Mouse (Mus musculus): ENCODE data around the gene Ly75. TPM values are rescaled to one million over a fixed set of nuclear protein-coding genes. Genes with fewer than 3 reads are reported as not detected.

The Ly75 gene
- total RNA-seq, 2 experiments from 2014 or later: 0.47 to 0.71 TPM

DNA sequence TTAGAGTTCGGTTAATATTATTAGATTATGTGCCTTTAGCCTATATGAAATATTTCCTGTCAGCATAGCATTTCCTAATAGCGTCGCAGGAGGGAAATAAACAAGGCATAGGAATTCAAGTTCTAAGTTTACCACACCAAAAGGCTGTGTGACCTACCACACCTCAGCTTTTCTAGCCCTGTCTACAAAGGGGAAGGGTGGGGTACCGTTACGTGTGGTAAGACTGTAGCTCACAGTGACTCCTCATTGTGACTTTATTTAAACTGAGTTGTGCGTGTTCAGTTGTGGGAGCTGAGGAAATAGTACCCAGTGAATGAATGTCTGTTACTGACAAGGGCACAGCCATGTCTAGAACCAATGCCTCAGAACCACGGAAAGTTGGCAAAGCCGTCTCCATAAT, 8.0 kb downstream of the Ly75 start:
- DNase-seq (ENCODE audit: low spot score in 2 of 2): no peak

DNA sequence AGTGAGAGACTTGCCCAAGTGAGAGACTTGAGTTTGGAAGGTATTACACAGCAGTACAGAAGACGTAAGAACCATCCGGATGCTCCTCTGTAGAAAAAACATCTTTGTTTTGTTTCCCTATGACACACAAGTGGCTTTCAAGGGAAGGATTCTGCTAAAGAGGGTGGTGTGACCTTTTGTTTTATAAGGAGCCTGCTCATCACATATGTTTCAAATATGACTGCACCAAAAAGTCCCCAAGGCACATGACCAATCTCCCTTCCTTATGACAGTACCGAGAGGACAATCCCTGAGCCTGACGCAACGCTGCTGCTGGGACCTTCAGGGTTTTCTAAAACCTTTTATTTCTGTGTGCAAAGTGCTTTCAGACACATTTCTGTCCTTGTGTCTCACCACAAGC, 12.9 kb downstream of the Ly75 start:
- DNase-seq (ENCODE audit: low spot score in 2 of 2): no peak

DNA sequence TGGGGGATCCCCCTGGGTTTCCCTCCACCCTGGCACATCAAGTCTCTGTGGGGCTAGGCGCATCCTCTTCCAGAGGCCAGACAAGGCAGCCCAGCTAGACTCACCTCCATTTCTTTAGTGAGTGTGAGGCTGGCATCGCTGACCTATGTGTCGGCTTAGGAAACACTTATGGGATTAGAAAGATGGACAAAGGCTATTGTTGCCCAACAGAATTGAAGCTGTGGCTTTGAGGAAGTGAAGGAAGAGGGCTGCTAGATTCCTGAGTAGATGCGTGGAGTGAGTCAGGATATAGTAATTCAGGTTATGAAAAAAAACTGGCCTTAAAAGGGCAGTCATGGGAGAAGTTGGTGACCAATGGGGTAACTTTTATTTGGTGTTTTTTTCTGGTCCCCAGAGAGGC, 13.6 kb downstream of the Ly75 start:
- DNase-seq (ENCODE audit: low spot score in 2 of 2): no peak

DNA sequence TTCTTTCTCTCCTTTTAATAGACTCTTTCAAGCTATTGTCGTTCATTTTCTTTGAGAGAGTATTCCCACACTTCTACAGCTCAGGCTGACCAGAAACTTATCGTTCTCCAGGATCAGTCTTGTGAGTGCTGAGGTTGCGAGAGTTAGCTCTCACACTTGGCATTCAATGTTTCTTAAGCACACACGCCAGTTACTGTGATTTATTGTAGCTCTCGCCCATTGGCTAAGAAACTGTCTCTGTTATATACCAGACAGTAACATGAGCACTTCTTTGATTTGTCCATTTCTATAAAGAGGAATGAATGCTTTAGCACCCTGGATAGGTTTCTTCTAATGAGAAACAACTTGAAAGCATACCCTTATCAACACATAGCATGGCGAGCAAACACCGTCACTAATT, 15.2 kb downstream of the Ly75 start:
- DNase-seq (ENCODE audit: low spot score in 2 of 2): no peak

DNA sequence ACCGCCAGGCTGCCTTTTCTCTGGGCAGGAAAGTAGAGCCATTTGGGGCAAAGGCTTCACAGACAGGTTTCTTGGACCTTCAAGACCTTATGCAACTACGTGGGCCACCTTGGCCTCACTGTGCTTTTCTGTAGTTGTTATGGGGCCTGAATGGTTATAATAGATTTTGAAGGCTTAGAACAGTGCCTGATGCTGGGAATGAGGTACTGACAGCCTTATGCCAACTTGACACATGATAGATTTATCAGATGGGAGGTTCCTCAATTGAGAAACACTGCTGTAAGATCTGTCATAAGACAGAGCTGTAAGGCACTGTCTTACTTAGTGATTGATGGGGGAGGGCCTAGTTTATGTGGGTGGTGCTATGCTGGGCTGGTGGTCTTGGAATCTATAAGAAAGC, 15.9 kb downstream of the Ly75 start:
- no peak for DNase-seq (ENCODE audit: low spot score in 2 of 2)

DNA sequence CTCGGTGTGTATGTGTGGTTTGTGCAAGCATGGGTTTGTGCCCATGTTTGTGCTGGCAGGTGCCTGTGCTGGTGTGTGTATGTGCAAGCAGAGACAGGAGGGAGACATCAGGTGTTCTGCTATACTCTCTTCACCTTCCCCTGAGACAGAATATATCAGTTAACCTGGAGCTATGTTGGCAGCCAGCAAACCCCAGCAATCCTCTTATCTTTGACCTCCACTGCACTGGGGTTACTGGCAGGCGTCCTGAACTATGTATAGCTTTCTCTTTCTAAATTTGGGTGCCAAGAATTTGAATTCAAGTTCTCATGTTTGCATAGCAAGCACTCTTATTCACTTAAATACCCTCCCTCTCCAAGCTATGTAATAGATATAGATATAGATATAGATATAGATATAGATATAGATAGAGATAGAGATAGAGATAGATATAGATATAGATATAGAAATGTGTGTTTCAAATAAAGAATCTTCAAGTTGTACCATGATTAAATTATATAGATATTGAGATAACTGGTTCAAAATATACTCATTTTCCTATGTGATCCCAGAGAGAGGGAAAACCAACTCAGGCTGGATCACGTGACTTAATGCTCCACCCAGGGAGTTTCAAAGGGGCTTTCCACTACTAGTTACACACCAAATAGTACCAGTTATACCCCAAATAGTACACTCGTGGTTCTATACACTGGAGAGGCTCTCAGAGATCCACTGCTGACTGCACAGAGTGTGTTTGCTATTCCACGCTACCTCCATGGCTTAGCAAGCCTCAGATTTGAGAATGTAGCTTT, 17.1 kb downstream of the Ly75 start:
- DNase-seq (ENCODE audit: low spot score in 2 of 2): no peak

DNA sequence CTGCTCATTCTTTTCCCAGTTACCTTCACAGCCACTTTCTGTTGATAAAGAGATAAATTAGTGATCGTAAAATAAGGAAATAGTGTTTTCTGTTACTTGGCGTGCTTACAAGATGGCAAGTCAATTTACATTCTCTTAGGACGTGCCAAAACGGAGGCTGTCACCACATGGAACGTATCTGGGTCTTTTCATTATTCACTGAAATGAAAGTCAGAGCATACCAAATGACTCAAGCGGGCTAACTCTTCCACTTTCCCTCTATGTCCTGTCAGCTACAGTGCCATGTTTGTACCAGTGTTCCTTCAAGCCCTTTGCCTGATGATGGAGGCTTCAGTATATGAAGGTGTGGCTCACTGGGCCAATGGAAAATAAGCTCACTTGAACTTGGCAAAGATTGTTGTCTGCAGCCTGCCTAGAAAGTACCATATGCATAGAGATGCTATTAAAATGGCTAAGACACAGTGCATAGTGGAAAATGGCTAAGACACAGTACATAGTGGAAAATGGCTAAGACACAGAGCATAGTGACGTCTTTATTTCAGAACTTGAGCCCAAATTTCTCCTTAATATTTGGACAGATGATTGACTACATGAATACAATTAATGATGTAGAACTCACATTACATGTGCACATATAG, 17.8 kb downstream of the Ly75 start:
- DNase-seq (ENCODE audit: low spot score in 2 of 2): peak; percentile 2 to 43

DNA sequence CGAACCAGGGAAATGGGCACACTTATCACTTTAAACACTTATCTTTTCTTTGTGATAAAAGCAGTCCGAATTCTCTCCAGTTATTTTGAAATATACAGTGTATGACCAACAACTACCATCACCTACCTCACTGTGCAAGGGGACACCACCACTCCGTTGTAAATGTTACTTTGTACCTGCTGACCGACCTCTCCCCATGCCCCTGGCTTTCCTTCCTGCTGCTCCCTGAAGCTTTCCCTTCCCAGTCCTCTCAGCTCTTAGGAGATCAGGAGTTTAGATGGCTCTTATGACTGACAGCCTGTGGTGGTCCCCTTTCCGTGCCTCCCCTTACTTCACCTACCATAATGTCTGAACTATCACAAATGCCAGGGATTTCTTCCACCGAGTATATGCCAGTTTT, 21.0 kb downstream of the Ly75 start:
- DNase-seq (ENCODE audit: low spot score in 2 of 2): no peak

DNA sequence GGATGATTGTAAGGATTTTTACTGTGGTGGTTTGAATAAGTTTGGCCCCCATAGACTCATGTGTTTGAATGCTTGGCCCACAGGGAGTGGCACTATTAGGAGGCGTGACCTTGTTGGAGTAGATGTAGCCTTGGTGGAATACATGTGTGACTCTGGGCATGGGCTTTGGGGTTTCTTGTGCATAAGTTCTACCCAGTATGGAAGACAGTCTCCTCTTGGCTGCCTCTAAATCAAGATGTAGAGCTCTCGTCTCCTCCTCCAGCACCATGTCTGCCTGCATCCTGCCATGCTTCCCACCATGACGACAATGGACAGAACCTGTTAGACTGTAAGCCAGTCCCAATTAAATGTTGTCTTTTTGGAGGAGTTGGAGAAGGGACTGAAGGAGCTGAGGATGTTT, 23.3 kb downstream of the Ly75 start:
- DNase-seq (ENCODE audit: low spot score in 2 of 2): no peak

DNA sequence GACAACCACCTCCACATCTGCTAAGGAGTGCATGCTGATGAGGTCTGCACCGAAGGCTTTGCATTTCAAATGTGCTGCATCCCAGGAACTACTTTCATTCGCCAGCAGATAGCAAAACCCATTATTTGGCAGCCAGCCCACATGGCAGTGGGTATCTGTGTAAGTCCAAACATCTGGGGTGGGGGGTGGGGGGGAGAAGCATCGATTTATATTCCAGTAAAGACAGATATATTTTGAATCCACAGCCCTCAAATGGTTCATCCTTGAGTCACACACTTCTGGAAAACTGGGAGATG, 27.8 kb downstream of the Ly75 start:
- DNase-seq (ENCODE audit: low spot score in 2 of 2): no peak

DNA sequence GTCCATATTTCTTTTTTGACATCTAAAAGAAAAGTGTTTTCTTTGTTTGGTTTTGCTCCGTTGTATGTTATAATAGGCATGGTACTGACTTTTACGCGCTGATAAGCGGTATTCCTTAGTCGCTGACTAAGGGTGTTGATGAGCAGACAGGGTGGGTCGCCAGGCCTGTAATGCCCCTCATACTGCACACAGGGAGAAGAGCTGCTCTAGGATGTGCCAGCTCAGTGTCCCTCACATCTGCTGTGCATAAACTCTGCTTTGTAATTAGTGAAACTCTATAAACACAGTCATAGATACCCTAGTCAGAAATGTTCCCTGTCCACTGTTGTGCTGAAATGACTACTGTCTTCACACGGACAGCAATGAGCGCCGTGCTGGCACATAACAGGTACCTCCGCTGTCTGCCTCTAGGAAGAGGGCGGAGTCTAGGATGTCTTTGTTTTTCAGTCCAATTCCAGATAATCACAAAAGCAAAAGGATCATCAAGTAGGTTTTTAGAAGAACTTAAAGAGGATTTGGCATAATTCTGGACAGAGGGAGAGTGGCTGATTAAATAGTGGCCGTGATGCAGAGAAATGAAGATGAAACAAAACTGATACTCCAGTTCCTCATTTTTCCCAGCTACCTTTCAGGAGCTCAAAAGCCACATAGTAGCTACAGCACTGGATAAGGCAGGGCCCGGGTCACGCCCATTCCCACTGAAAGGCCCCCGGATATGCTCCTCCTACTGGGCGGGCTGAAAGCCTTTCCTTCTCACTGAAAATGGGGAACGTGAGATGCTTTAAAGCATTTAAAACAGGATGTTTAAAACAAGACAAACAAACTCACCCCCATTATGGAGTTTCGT, 28.3 kb downstream of the Ly75 start:
- no peak for DNase-seq (ENCODE audit: low spot score in 2 of 2)

DNA sequence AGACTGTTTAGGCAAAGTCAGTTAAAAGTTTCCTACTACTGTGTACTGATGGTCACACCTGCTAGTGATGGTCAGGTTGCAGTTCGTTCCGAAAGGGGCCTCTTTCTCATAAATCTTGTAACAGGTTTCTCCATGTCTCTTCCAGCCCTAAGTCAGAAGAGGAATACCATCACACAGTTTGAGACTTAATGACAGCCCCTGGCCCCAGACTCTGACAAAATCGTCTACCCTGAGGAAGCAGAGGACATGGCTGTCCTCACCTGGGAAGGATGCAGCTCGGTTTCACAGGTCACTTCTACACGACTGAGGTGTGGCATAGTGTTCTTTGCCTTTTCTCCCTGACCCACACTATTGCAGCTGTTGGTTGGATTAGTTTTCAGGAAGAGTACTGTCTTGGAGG, 30.8 kb downstream of the Ly75 start:
- no peak for DNase-seq (ENCODE audit: low spot score in 2 of 2)

DNA sequence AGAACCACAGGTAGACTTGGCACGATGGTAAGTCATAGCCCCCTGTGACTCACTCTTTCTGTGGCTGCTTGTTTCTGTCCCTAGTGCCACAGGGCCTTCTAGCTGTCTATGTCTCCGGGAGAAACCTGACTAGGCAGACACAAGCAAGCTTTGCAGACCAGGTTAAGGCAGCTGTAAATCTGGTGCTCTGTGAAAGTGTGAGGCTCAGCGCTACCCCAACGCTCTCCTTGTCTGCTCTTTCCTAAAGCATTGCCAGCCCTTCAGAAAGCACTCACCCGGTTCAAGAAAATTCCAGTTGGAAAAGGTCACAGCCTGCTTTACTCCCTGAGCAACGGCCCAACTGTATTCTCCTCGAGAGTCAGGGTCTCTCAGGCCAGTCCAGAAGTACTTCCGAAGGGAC, 31.3 kb downstream of the Ly75 start:
- DNase-seq (ENCODE audit: low spot score in 2 of 2): no peak

DNA sequence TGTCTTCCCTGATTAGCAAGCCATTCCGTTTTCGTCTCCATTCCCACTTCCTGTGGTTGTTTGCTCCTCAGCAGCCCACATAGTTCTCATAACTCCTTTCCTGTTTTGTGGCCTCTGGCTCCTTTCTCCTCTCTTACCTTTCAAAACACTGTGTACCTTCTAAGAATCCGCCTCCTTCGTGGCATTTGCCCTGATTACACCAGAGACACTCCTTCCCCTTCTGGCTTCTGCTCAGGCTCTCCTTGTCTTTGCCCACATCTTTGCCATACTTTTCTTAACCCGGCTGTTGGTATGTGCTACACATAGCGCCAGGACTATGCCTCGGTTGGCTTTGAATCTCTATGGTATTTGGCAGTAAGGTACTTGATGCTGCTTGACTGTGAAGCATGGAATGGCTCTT, 35.2 kb downstream of the Ly75 start:
- no peak for DNase-seq (ENCODE audit: low spot score in 2 of 2)

DNA sequence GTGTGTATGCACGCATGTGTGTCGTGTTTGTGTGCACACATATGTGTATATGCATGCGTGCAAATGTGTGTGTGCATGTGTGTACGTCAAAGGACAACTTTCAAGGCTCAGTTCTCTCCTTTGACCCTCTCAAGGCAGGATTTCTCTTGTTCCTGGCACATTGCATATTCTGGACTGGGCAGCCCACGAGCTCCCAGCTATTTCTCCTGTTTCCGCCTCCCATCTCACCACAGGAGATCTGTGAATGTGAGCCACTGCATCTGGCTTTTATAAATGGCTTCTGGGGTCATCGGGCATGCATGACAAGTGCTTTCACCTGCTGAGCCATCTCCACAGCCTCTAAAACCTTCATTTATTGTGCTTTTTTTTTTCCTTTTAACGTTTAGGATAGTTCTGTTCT, 36.6 kb downstream of the Ly75 start:
- DNase-seq (ENCODE audit: low spot score in 2 of 2): no peak

DNA sequence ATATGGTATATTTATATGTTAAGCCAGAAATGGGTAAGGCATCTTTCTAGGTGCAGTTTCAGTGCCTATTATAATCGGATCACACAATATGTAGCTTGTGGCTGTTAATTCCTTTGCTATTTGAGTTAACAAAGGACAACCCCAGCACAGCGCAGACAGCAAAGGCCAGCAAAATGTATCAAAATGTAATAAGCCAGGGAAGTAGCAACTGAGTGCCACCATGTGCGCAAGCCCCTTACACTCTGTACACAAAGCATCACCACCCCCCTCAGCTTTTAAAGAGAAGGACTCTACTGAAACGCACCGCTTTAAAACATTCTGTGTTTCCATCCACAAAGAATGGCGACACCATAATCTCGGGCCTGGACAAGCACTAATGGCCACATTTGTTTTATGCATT, 37.4 kb downstream of the Ly75 start:
- DNase-seq (ENCODE audit: low spot score in 2 of 2): no peak

DNA sequence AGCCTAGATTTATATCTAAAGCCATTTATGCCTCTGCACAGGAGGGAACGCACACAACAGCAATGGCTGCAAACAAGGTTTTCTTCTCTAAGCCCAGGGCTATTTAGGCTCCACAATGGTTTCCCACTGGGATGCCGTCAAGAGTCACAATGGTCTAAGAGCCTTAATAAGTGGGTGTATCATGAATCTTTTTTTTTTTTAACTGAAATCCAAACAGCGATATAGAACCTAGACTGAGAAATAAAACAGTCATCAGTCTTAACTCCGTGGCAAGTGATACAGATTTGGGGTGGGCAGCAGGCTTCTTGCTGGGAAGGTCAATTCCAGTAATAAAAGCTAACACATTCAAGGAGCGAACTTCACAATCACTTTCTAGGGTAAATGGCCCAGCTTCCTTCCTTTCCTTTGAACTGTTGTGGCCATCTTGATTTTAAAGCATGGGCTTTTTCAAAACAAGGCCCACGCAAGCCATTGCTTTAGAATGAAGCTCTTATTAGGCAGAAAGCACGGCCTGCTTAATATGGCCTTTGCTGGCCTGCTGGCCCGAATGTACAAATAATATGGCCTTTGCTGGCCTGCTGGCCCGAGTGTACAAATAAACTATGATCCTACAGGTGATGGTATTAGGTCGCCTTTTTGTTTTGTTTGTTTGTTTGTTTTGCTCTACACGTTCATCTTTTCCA, 39.4 kb downstream of the Ly75 start:
- DNase-seq (ENCODE audit: low spot score in 2 of 2): no peak

DNA sequence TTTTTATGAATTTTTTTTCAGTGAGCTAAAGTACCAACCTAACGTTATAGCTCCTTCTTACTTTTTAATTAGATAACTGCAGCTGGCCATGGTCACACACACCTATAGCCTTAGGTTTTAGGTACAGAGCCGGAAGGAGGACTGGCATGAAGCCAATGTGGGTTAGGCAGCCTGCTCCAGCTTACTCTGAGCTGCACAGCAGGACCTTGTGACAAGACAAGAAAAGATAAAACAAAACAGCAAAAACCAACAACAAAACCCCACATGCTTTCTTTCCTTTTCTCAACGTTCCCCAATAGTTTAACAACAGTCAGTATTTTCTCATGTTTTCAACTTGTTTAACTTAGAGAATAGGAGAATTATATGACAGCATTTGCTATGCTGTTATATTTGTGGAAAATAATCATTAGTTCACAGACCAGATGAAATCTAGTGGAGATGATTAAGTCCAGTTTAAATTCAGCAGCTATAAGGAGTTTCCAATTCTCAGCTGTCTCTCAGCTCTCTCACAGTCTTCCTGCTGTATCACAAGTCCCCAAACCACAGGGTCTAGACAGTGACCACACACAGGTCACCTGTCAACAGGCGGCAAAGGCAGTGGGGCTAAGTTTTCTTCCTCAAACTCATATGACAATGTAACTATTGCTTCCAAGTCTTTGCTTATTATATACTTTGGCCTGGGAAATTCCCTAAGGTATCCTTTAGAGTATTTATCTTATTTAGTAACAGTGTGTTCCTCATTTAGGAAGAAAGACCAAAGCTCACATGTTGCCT, 40.8 kb downstream of the Ly75 start:
- no peak for DNase-seq (ENCODE audit: low spot score in 2 of 2)

DNA sequence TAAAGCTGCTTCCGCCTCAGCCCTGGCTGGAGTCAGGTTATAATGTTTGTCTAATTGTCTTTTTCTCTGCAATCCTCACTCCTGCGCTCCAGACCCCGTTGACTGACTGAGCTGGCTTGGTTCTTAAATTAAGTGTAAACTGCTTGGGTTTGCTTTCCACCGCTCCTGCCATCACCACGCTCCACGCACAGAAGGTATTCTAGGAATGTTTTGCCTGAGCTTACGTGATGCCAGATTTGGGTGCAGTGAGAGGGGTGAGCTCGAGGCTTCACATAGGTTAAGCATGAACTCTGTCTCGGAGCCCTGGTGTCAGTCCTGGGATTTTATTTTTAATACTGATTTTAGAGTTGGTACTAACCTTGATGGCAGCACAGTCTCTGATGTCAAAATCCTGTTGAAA, 45.2 kb downstream of the Ly75 start:
- DNase-seq (ENCODE audit: low spot score in 2 of 2): no peak

DNA sequence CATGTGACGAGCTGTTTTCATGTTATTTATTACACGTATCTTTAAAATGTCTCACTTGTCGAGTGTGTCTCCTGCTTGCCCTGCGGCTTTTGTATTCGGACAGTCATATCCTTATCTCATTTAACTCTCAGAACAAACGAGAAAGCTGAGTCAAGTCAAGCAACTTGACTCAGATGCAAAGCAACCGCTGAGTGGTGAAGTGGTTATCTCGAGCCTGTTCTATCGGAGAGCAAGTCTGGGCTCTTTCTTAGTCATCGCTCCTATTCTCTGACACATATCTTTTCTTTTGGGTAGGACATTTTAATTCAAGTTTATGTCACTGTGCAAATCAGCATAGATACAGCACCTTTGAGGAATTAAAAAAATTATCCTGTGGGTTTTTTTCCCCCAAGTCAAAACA, 54.5 kb downstream of the Ly75 start:
- no peak for DNase-seq (ENCODE audit: low spot score in 2 of 2)

DNA sequence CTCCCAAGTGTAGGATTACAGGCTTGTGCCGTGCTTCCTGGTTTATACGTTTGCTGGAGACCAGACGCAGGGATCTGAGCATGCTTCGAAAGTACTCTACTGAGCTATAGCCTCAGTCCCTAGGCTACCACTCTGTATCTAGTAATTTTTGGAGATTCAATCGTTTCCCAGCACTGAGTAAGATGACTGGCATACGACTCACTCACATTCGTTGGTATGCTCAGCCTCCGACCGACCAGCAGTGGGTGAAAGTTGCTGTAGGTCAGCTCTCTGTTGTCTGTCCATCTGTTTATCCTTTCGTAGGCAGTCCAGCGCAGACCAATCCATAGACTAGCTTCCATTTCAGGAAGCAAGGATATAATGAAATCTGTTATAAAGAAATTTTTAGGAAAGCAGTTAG, 55.5 kb downstream of the Ly75 start:
- no peak for DNase-seq (ENCODE audit: low spot score in 2 of 2)
